Mouse (Mus musculus): Measurements from ENCODE around the gene Pomt1.

Pomt1 gene

DNA sequence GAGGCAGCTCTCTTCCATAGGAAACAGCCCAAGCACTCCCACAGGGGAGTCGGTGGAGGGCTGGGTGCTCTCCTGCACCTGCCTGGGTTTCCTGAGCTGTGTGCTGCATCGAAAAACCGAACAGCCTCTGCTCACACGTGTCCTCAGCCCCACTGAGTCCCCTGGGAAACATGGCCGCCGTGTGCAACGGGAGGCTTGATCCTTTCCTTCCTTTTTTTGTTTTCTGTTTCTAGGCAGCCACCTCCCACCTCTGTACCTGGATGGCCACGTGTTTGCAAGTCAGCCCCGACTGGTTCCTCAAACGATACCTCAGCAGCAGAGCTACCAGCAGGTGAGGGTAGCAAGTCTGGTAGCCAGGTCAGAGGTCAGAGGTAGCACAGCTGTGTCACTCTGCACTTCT lies 14.3 kb upstream of the Pomt1 start:
- DNase-seq: no peak

DNA sequence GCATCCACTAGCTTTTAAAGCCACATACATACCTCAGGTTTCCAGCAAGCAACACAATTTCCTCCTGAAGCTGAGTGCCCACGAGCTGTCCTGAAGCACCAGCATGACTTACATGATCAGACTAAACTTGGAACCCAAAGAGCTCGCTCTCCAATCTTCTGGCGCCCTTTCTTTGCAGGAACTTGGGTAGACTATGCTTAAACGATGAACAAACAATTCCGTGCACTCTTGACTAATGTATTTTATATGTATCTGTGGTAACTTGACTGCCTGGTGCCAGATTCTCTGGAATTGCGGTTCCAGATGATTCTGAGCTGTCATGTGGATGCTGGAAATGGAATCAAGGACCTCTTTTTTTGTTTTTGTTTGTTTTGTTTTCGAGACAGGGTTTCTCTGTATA lies 957 bp upstream of the Pomt1 start:
- DNase-seq: no peak

DNA sequence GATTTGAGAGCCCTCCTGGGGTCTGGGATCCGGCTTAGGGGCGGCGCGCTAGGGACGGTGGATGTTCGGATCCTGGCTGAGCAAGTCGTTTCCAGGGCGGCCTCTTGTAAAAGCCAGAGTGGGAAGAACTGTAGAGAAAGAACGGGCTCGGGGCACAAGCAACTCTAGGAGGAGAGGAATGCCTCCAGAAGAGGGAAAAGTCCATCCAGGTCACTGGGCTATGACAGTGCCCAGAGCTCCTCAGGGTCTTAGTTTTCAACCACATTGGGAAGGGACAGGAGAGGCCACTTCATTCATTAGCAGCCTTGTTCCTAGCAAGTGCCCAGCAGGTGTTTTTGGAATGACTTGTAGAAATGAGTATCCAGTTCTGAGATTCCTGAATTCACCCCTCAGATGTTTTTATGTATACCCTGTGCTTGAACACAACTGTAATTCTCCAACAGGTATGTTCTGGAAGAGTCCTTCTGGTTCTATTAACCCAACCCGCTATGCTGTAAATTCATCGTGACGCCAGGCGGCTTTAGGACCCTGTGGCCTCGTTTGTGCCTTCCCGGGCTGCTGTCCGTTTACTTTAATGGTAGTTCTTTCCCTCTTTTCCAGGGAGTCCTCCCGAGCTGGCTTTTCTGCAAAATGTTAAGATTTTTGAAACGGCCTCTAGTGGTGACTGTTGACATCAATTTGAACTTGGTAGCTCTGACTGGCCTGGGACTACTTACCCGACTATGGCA lies 534 bp downstream of the Pomt1 start:
- peak in 1 of 2 experiments; percentile 63 for DNase-seq

DNA sequence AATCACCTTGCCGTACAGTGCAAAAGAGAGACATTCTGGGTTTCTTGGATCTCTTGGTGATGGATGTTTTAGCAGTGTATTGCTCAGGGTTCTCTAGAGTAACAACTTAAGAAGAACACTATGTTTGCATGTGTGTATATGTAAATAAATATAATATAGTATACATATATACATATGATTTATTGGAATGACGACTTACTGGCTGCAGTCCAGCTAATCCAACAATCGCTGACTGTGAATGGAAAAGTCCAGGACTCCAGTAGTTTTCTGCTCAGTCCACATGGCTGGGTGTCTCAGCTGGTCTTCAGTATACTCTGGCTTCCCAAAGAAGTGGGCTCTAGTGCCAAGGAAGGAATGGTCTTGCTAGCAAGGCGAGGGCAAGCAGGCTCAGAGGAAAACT lies 1.2 kb downstream of the Pomt1 start:
- DNase-seq: no peak

DNA sequence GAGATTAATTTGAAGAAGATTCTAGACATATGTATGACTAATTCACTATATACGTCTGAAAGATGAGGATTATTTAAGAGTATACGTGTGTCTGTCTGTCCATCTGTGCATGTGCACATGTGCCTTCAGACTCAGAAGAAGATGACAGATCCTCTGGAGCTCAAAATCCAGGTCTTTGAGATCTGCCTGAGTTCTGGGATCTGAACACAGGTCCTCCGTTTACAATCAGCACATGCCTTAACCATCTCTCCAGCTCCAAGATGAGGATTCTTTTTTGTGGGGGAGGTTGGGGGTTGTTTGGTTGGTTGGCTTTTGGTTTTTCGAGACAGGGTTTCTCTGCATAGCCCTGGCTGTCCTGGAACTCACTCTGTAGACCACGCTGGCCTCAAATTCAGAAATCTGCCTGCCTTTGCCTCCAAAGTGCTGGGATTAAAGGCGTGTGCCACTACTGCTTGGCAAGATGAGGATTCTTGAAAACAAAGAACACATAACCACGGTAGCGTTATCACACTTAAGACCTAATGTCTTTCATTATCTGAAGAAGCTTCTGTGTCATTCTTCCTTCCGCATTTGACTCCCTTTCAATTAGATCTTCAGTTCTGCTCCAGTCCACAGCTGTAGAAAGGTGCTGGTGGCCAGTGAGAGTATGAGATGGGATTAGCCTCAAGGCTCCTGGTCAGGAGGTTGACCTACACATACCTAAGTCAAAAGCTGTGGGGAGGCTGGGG lies 2.5 kb downstream of the Pomt1 start:
- DNase-seq: no peak

DNA sequence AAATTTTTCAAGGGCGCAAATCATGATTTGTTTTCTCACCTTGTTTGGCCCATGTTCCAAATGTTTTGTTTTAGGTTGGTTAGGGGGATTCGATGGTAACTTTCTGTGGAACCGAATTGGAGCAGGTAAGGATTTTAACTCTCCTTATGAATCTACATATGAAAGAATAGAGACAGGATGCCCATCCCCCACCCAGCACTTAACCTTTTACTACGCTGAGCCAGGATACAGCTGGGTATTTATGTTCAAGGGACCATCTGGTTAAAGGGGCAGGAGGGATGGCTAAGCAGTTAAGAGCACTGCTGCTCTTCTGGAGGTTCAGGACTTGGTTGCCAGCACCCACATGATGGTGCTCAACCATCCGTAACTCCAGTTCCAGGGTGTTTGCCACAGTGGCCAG lies 4.2 kb downstream of the Pomt1 start:
- DNase-seq: no peak

DNA sequence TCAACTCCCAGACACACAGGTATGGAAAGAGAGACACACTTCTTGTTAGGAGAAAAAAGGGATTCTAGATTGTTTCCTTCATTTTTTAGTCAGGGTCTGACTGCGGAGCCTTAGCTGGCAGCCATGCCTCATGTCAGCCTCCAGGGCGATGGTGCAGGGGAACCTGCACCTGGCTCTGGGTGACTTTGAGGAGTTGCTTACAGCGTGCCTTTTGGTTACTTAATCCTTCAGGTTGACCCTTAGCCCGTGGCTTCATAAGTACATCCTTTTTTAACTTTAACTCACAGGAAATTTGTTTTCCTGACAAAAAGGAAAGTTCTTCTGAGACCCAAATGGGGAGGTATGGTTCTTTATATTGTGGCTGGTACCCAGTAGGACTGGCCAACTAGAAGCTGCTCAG lies 6.6 kb downstream of the Pomt1 start:
- no peak for DNase-seq

DNA sequence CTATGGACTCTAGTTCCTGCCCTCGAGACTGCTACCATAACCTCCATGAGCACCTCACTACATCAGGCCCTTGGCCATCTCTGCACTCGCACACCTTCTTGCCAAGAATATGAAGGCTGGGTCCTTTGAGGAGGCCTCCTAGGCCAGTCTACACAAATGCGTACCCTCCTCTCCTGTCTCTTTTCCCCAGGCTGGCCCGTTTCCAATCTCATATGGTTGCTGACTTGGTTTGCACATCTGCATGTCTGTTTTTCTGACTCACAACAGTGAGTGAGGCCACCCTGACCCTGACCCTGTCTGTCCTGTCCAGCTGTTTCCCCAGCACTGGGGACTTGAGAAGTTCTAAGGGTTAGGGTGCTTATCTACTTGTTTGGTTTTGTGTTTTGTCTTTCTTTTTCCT lies 10.4 kb downstream of the Pomt1 start:
- no peak for DNase-seq

DNA sequence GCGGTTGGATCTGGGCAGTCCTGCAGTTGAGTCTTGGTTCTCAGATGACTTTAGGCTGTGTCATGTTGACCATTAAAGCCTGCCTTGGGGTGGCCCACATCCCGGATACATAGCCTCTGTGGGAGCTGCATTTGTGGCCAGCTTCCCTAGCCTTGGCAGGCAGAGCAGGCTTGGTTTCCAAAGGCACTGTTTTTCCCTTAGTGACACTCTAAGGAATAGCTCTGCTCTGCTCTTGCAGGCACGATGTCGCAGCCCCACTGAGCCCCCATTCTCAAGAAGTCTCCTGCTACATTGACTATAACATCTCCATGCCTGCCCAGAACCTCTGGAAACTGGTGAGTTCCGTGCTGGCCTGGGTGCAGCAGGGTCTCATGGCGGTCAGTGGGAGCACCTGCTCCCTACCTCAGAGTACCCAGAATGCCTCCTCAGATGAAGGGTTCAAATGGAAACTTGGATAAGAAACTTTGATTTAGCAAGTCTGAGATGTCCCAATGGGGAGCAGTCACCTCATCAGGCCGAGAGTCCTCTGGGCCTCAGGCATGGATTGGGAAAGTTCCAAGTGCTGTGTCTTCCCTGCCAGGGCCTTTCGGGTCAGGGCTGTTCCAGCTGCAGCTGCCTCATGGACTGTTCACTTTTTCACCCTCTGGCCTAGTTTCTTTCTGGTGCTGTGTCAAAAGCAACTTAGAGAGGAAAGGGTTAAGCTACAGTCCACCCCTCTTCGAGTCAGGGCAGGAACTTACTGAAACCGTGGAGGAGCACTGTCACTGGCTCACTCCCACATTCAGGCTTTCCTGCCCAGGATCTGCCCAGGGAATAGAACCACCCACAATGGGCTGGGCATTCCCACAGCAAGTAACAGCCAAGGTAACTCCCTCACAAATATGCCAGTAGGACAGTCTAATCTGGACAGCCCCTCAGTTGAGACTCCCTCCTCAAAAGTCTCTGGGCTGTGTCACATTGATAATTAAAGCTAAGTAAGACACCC lies 12.3 kb downstream of the Pomt1 start:
- DNase-seq: peak; percentile 54 to 89

DNA sequence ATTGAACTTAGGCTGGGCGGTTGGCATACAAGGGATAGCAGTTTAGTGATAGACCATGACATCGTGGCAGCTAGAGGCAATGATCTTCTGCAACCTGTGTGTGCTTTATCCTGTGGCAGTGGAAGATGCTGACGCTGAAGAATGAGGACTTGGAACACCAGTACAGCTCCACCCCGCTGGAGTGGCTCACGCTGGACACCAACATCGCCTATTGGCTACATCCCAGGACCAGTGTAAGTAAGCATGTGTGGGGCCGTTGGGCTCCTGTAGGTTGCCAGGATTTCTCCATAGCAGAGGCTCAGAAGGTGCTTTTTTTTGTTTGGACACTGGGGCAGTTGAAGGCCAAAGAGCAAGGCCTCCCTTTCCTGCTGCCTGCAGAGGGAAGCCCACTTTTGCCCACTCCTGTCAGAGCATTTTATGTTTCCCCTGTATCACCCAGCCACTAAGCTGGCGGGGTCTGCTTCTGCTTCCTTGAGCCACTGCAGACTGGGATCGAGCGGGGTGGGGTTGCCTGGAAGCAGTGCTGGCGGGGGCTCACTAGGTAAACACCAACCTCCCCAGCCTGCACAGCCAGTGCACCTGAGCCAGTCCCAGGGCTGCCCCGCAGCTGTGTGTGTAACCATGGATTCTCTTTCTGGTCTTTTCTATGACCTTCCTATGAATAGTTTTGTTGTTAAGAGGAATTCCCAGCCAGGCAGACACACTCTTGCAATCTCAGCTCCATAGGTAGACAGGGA lies 15.6 kb downstream of the Pomt1 start:
- DNase-seq: peak; percentile 21 to 71

DNA sequence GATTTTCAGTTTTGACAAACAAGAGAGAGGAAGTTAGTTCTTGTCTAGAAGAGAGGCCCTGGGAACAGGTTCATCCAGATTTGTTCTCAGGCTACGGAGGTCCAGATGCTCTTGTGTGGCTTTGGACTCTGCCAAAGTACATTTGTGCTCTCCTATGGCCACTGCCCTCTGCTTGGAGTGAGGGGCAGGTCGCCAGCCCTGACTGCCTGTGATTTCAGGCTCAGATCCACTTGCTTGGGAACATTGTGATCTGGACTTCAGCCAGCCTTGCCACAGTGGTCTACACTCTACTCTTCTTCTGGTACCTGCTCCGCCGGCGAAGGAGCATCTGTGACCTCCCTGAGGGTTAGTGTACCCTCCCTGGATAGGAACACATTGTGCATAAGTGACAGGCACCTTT lies 16.3 kb downstream of the Pomt1 start:
- DNase-seq: peak in 1 of 2 experiments; percentile 52

DNA sequence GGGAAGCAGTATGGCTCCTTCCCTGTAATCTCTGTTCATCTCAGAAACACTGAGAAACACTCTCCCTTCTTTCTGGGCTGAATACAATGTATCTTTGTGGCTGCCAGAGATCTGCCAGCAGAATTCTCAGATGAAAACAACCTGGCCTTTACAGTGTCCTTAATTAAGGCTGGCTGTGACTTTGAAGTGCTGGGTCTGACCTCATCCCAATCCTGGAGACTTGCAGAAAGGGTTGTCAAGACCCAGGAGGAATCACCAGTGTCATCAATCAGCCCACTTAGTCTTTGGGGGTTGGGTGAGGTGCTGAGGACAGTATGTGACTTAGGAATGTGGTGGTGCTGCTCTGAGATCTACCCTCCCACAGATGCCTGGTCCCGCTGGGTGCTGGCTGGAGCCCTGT lies 17.0 kb downstream of the Pomt1 start:
- no peak for DNase-seq

DNA sequence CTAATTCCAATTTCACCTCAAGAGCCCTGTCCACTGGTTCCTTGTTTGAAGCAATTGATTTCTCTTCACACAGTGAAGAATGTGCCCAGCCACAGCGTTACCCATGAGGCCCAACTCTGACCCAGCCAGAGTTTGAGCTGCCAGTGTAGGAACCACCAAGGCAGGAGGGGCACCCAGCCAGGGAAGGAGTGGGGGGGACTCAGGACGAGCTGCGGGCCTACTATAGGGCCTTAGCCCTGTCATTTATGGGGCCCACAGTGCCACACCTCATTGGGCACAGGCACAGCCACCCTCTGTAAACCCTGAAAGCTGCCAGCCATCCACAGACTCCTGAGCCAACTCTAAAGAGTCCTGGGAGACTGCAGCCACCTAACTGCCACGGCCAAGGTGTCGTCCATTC lies 18.2 kb downstream of the Pomt1 start:
- no peak for DNase-seq

DNA sequence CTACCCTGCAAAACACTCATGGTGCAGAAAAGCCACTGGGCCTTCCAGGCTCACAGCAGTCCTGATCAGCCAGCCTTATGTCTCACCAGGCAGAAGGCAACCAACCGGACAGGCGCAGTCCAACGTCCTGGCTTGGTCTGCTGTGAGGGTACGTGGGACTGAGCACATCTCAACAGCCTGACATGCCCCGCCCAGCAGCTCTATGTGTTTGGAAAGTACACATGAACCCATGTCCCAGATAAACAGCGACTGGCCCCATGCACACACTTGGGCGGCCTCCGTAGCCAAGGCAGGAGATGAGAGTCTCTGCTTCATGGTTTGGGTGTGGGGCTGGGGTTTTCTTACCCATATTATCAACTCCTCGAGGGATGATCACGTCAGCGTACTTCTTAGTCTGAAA lies 19.9 kb downstream of the Pomt1 start:
- no peak for DNase-seq

DNA sequence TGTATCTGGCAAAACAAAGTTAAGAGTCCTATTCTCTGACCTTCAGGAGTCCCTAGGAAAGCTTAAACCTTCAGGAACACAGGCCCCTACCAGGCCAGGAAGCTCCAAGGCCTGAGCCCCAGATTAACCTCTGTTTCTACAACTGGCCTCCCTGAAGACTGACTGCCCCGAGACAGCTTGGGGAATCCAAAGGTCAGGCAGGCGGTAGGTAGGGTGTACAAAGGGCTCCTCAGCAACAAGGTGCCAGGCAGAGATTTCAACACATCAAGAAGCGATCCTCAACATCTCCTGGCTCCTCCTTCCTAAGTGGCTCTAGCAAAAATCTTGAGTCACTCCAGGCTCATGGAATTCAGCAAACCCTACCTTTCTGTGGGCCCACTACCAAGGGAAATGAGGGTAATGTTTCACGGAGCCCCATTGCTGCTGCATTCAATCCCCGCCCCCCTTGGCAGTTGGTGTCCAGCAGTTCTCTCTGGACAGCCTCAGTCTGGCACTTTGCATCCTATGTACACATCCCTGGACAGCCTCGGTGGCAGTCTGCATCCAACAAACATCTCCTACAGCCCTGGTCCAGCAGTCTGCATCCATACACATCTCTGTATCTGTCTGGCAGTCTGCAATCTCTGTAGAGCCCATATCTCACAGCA lies 22.6 kb downstream of the Pomt1 start:
- DNase-seq: no peak

DNA sequence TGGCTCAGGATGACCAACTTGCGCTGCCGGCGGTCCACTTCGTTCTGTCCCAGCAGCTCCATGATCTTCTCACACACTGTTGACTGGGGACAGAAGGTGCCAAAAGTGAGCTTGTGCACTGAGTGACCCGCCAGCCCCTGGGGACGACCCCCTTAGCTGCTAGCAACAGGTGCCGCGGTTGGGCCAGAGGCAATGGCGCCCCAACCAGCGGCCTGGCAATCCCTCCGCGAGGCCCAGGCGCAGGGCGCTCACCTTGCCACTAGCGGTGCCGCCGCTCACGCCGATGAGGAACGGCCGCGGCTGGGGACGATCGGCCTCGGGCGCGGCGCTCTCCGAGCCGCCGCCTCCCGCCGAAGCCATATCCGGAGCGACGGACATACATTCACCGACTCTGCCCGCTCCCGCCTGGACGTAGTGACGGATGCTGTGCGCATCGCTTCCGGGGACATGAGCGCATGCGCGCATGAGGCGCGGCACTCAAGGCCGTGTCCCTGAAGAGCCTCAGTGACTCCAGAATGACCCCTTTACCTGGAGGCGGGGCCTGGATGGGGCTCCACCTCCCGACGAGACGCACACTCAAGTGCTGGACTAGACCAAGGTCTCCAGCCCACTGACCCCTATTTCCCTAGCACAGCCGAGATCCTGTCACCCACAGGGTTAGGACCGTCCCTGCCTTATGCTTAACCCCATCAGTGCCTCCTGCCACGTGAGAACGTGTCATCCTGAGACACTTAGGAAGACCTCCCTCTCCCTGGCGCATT lies 23.4 kb downstream of the Pomt1 start, which contains the start of gene Uck1:
Uck1 (minus strand) TSS at position 503 of the 761 bp plus-strand sequence.
- peak; percentile 91 to 94 for DNase-seq

DNA sequence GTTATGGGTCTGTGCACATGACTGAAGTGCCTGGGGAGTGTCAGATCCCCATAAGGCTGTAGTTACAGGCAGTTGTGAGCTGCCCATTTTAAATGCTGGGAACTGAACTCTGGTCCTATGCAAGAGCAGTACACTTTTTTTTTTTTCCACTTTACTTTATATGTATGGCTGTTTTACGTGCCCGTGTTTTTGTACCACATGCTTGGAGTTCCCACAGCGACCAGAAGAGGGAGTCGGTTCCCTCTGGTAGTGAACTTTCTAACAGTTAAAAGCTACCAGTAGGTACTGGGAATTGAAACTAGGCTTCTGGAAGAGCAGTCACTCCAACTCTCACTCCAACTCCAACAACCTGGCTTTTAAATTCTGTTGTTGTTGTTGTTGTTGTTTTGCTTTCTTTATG lies 24.2 kb downstream of the Pomt1 start:
- DNase-seq: peak in 1 of 2 experiments; percentile 63

DNA sequence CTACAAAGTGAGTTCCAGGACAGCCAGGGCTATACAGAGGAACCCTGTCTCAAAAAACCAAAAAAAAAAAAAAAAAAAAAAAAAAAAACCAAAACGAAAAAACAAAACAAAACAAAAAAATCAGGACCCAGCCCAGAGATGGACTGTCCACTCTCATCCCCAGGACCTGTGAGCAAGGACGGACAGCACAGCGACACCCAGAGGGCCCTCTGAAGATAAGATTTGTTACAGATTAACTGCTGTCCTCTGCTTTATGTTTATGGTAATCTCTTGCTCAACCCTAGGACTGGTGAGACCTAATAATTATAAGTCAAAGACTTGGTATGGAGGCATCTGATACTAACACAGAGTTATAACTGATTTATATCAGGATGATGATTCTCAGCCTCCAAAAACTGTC lies 39.4 kb downstream of the Pomt1 start:
- DNase-seq: no peak

DNA sequence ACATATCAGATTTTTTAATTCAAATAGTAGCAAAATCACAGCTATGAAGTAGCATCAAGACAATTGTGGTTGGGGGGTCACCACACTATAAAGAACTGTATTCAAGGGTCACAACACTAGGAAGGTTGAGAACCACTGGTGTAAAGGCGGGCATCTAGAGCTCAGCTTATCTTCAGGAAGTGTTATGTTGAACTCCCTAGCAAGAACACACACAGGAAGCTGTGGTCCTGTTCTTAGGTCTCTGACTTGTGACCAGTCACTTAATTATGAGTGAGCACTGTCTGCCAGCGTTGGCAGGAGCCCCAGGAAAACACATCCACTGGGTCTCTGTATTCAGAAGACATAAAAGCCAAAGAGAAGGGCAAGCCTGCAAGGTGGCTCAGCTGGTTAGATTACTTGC lies 45.9 kb downstream of the Pomt1 start:
- no peak for DNase-seq

DNA sequence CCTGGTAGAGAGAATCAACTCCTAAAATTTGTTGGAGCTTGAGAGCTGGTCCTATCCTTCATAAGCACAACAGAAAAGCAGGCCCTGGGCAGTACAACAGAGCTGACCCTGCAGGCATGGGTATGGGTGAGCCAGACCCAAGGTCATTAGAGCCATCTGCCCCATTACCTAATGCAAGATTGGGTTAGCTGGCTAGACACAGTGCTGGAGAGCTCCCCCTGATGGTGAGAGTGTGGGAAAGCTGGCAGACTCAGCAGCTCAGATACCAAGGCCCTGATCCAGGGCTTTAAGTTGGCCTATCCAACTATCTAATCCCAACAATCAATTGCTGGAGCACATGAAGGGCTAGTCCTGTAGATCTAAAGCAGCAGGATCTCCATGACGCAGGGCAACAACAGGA lies 46.3 kb downstream of the Pomt1 start:
- DNase-seq: peak; percentile 57 to 70

DNA sequence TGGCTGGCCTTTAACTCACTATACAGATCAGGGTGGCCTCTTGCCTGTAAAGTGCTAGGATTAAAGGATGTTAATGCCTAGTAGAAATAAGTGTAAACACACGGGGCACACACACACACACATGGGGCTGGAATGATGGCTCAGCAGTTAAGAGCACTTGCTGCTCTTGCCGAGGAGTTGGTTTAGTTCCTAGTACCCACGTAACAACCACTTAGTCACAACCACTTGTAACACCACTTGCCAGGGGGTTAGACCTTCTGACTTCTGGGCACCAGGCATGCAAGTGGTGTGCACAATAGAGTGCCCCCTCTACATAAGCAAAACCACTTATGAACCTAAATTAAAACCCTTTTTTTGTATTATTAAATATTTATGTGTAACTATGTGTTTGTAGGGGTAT lies 47.6 kb downstream of the Pomt1 start:
- DNase-seq: no peak

Measured in lung, postnatal 4 days (tissue).